In genomic region chr2:31484187-31484586, GRCm38 (mm10) we compare ENCODE assay signal across 9 mouse cellular contexts. TPM values are rescaled to one million over a fixed set of nuclear protein-coding genes. Genes with fewer than 3 reads are reported as not detected.
DNase-seq lines count a peak whose midpoint lies in the region; ATAC-seq and TF ChIP-seq lines count a peak whose summit lies in the region.
"Had no signal": no experiment of that assay in that cellular context is flagged by ENCODE, and none has a peak within 500 bp of the region (broad histone marks: within the 10 kb centered on the region; RNA-seq: fewer than 3 reads in every experiment).

No protein-coding gene starts in this region.

- H3K27ac ChIP-seq in heart, postnatal 0 days (ENCODE audit: low read depth) = no peak overlapping the region
- no peak overlapping the region for H3K27ac ChIP-seq in left cerebral cortex, adult 2 months
- H3K27ac ChIP-seq: lung, embryonic 15.5 days had no signal

- no peak overlapping the region for H3K4me2 ChIP-seq in heart, postnatal 0 days (ENCODE audit: low read depth, low read length)
- H3K4me2 ChIP-seq: lung, embryonic 15.5 days had no signal

- H3K9ac ChIP-seq in heart, postnatal 0 days (replicated peaks; ENCODE audit: low read depth, low read length) = no peak overlapping the region
- H3K9ac ChIP-seq: lung, embryonic 15.5 days had no signal

- TF ChIP-seq EP300 in heart, postnatal 0 days (IDR thresholded peaks at IDR 0.05; ENCODE audit: low read depth) = no peak

- no peaks in the 10 kb centered on the region for H3K36me3 ChIP-seq in heart, postnatal 0 days (replicated peaks; ENCODE audit: control insufficient read depth, insufficient read depth, low read length)
- H3K36me3 ChIP-seq: lung, embryonic 15.5 days had no signal

- DNase-seq in heart, postnatal 0 days (ENCODE audit: low spot score) = peak; percentile 55
- DNase-seq in heart, adult 8-10 months (ENCODE audit: low spot score) = no peak
- DNase-seq in adipocyte (ENCODE audit: low spot score) = peak; percentile 69
- DNase-seq in embryo, embryonic 10 days (ENCODE audit: low spot score) = peak; percentile 95
- peak; percentile 69 to 80 for DNase-seq in left cerebral cortex, adult 2 months (ENCODE audit: extremely low spot score in 1 of 2, low spot score in 2 of 2)
- DNase-seq in mesoderm, embryonic 11.5 days (ENCODE audit: low read depth, low spot score) = peak; percentile 90
- DNase-seq in spleen, postnatal 14 days (ENCODE audit: low spot score in 2 of 2) = peak; percentile 34 to 53

- peak; percentile 91 for TF ChIP-seq CTCF in heart, postnatal 0 days (IDR thresholded peaks at IDR 0.05; ENCODE audit: low read depth)
- TF ChIP-seq CTCF in left cerebral cortex, adult 2 months (IDR thresholded peaks at IDR 0.05) = peak; percentile 87

- H3K4me3 ChIP-seq in heart, postnatal 0 days (ENCODE audit: low read depth, low read length) = no peak overlapping the region
- H3K4me3 ChIP-seq in left cerebral cortex, adult 2 months = no peak overlapping the region
- H3K4me3 ChIP-seq: lung, embryonic 15.5 days had no signal

- 32% methylated on average over 5 of the region's 5 CpGs for WGBS in heart, postnatal 0 days

- ATAC-seq in heart, postnatal 0 days (ENCODE audit: insufficient read depth, low read depth) = 0 out of 2 replicates have a peak, but pooled peaks have one; percentile 12
- peak; percentile 43; the same call in 1 of the 2 replicates for ATAC-seq in granulocyte monocyte progenitor cell, adult 5-6 weeks (replicated peaks; ENCODE audit: poor library complexity, severe bottlenecking)

- peaks cover 30% of the 10 kb centered on the region for H3K27me3 ChIP-seq in heart, postnatal 0 days (ENCODE audit: control insufficient read depth, insufficient read depth, low read length)

- H3K9me3 ChIP-seq in heart, postnatal 0 days (replicated peaks; ENCODE audit: control insufficient read depth, low read length) = no peaks in the 10 kb centered on the region
- H3K9me3 ChIP-seq: lung, embryonic 15.5 days had no signal

- intact Hi-C loops in left cerebral cortex, adult 2 months (cut with DNase I) = loop anchor here (5.0 to 10.0 kb wide), 2 partner anchors 303 to 431 kb away; no protein-coding TSS in a partner anchor

- no peaks in the 10 kb centered on the region for H3K4me1 ChIP-seq in heart, postnatal 0 days (ENCODE audit: control insufficient read depth, insufficient read depth)
- H3K4me1 ChIP-seq: lung, embryonic 15.5 days had no signal

RNA-seq across cellular contexts. Expression of gene Ass1, which starts 14.2 kb away (rescaled TPM):
- 8.2 and 16.8 TPM in 2 replicates for total RNA-seq in heart, postnatal 0 days (2014; rRNA removed; ENCODE audit: low replicate concordance)
- polyA plus RNA-seq in heart, postnatal 0 days (2015; fragmentation: Nextera tagmentation; extraction: Ambion mirVana) = 4.3 and 4.9 TPM in 2 replicates
- 1 to 10 TPM; 5.3 to 7.9 (median 7.0) TPM for total RNA-seq in heart, adult 8-10 months (2022)
- 148 and 162 TPM in 2 replicates for total RNA-seq in granulocyte monocyte progenitor cell, adult 5-6 weeks (2014; fragmentation: Nextera tagmentation)
- total RNA-seq in granulocyte monocyte progenitor cell, adult 5-6 weeks (2017) = 115 and 128 TPM in 2 replicates
- 10 to 100 TPM; 27.7 to 27.8 TPM for total RNA-seq in left cerebral cortex, adult 2 months (2021)
